Mouse (Mus musculus): Measurements from ENCODE around the gene Cpt2.

The Cpt2 gene

GRCm38 (mm10) chr4:107921152-107921695 is 2.2 kb downstream of the Cpt2 start:
- in situ Hi-C loops (cut with MboI, MseI) = no loop called here

- in situ Hi-C loops (cut with MboI, MseI) = no loop called here
These were observed 3.1 kb downstream of the Cpt2 start for GRCm38 (mm10) chr4:107920336-107920735.

GRCm38 (mm10) chr4:107910020-107910419 is 13.4 kb downstream of the Cpt2 start:
- in situ Hi-C loops (cut with MboI, MseI) = no loop called here

DNA sequence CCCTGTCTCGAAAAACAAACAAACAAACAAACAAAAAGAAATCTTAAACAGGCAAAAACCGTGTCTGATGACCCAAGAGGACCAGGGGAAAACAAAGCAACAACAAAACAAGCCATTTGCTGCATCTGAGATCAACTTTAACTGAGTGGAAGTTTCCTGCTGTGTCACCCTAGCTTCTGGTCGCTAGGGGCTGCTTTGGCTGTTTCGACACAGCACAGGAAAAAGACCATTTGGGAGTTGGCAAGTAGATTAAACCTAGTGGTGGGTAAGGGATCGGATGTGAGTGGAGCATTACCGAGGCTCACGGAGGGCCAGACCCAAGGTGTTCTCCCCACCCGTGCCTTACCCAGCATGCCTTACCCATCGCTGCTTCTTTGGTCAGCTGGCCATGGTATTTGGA is 16.8 kb downstream of the Cpt2 start:
- in situ Hi-C loops (cut with MboI, MseI) = no loop called here

DNA sequence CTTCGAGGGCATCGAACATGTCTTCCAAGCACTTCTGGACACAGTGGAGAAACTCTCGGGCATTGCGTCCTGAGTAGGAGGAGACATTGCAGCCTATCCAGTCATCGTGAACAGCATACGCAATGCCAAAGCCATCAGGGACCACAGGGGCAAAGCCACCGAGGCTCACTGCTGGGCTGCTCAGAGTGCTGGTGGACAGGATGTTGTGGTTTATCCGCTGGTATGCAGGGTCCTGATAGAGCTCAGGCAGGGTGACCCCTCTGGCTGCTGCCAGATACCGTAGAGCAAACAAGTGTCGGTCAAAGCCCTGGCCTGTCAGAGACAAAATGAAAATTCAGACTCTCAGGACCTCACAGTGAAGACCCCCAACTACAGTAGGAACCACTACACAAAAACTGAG is 19.2 kb downstream of the Cpt2 start:
- in situ Hi-C loops (cut with MboI, MseI) = no loop called here

GRCm38 (mm10) chr4:107900206-107900605 is 23.2 kb downstream of the Cpt2 start:
- in situ Hi-C loops (cut with MboI, MseI) = no loop called here

DNA sequence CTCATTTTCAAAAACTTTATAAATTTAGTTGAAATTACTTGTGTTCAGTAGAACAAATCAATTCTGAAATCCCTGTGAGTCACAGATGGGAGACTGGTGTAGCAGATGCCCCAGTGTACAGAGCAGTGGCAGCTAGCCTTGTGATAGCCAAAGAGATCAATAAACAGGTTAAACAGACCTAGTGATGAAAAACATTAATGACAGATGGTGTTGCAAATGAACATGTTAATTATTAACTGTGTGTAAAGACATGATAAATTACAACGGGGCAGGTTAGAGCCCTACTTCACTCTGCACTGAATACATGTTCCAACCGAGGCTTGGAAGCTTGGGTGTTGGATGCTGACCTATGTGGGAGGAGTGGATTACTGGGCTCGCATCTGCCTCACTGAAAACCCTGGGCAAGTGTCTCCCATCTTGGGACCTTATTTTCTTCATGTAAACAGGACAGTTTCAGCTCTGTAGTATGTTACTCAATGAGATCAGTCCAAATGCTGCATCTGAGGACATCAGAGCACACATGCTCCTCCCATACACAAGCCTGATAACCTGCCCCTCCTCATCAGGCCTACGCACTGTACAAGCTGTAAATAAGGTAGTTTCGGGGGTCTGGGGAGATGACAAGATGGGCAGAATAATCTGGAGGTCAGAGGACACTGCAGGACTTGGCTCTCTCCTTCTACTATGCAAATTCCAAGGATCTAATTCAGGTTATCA is 24.0 kb downstream of the Cpt2 start:
- in situ Hi-C loops (cut with MboI, MseI) = no loop called here

GRCm38 (mm10) chr4:107892663-107893062 is 30.7 kb downstream of the Cpt2 start:
- in situ Hi-C loops (cut with MboI, MseI) = no loop called here

GRCm38 (mm10) chr4:107889731-107890432 is 33.5 kb downstream of the Cpt2 start, which contains the start of gene 0610037L13Rik:
TSS of gene 0610037L13Rik (plus strand) at chr4:107889813.
- in situ Hi-C loops (cut with MboI, MseI) = no loop called here

DNA sequence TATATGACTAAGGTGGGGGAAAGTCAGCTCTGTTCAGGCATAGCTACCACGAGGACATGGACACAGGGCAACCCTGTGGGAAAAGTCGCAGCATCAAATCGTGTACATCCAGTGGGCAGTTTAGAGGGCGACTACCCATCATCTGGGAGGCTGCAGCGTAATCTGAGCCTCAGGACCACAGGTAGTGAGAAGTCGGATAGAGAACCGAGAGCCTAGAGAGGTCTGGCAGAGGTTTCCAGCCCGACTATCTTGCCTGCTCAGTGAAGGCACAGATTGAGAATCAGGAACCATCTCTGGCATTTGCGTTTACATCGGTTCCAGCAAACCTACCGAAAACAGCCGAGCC is 34.1 kb downstream of the Cpt2 start:
- in situ Hi-C loops (cut with MboI, MseI) = no loop called here

DNA sequence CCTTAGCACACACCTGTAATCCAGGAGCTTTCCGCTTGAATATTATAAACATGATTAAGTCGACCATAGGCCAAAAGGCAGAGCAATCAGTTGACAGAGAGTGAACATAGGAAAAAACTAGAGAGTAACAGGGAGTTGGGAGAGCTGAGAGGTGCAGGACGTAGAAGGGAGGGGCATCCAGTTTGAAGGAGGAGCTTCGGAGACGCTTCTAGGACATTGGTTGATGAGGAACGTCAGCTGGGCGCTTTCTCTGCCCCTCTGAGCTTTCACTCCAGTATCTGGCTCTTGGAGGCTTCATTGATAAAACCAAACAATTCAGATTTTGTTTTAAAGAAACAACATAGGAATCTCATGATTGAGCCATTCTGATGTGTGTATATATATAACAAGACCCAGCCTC is 37.0 kb downstream of the Cpt2 start:
- in situ Hi-C loops (cut with MboI, MseI) = no loop called here

- in situ Hi-C loops (cut with MboI, MseI) = no loop called here
These were observed 41.8 kb downstream of the Cpt2 start for GRCm38 (mm10) chr4:107881631-107882030.

- in situ Hi-C loops (cut with MboI, MseI) = no loop called here
These were observed 44.0 kb downstream of the Cpt2 start, which contains the start of gene Magoh for GRCm38 (mm10) chr4:107879254-107880050. TSS of gene Magoh (plus strand) at chr4:107879755.

GRCm38 (mm10) chr4:107864866-107865265 is 58.5 kb downstream of the Cpt2 start:
- in situ Hi-C loops (cut with MboI, MseI) = no loop called here

DNA sequence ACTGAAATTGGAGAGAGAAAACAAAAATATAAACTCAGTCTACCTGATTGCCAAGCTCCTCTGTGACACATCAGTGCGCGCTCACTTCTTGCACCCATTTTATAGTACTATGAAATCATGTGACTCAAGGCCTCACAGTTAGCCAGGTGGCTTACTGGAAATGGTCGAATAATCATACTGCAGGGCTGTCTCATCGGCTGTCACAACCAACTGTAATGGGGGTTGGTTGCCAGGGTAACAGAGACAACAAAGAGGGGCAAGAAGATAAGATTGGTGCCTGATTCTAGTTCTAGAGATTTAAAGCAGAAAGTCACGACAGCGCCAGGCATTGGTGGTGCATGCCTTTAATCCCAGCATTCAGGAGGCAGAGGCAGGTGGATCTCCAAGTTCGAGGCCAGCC is 64.4 kb downstream of the Cpt2 start:
- in situ Hi-C loops (cut with MboI, MseI) = no loop called here

- in situ Hi-C loops (cut with MboI, MseI) = no loop called here
These were observed 66.3 kb downstream of the Cpt2 start for GRCm38 (mm10) chr4:107856958-107857686.
